Mouse (Mus musculus) stomach, postnatal 0 days (tissue): ENCODE measurements around the gene Washc3.

Experiments used
- CTCF ChIP-seq: IDR thresholded peaks from 2 replicates; pipeline ENCODE4 v1.5.1; 2016; ENCODE audit warnings: antibody characterized with exemption, low read depth, mild to moderate bottlenecking, moderate library complexity
- EP300 ChIP-seq: optimal IDR thresholded peaks from 2 replicates; pipeline ENCODE3; 2016; ENCODE audit warnings: antibody characterized with exemption

GRCm38 (mm10) chr10:88151658-88152057 lies 49.2 kb upstream of the Washc3 start:
- TF ChIP-seq EP300 (no peak), CTCF (no peak)
